Mouse (Mus musculus) testis, adult 2 months (tissue): ENCODE results near the gene Trpm1.

Source experiments
- CTCF ChIP-seq: fragments of 200-500 bp; IDR thresholded peaks from 2 replicates; pipeline ENCODE4 v1.5.1; 2012; ENCODE audit warnings: low read depth, mild to moderate bottlenecking, inconsistent platforms, low read length, moderate library complexity; ENCODE audit not compliant: control insufficient read depth, insufficient read depth, insufficient replicate concordance
- POLR2A ChIP-seq: fragments of 200-500 bp; IDR thresholded peaks from 2 replicates; pipeline ENCODE4 v1.6.1; 2012; ENCODE audit warnings: low read depth, mild to moderate bottlenecking, inconsistent platforms, low read length, moderate library complexity; ENCODE audit not compliant: control insufficient read depth

GRCm38 (mm10) chr7:64163086-64163485 lies 9.5 kb downstream of the Trpm1 start:
- no peak for TF ChIP-seq CTCF
- no peak for TF ChIP-seq POLR2A
